Mouse (Mus musculus) bone marrow macrophage, adult 2 months (primary cell): ENCODE measurements around the gene Spata6. TPM values are rescaled to one million over a fixed set of nuclear protein-coding genes. Genes with fewer than 3 reads are reported as not detected.

Experiments
- H3K27ac ChIP-seq: 2 replicates; pipeline ENCODE4 v1.5.1; 2012; ENCODE audit warnings: low read depth, low read length; ENCODE audit not compliant: insufficient read depth
- H3K4me1 ChIP-seq: 2 replicates; pipeline ENCODE4 v1.6.1; 2012; ENCODE audit warnings: low read length; ENCODE audit not compliant: control insufficient read depth, insufficient read depth
- H3K4me3 ChIP-seq: 2 replicates; pipeline ENCODE4 v1.5.1; 2012; ENCODE audit warnings: mild to moderate bottlenecking, low read length, moderate library complexity; ENCODE audit not compliant: insufficient read depth
- CTCF ChIP-seq: IDR thresholded peaks from 2 replicates; pipeline ENCODE4 v1.5.1; 2012; ENCODE audit warnings: low read depth, mild to moderate bottlenecking, low read length, moderate library complexity
- POLR2A ChIP-seq: IDR thresholded peaks from 2 replicates; pipeline ENCODE4 v1.6.1; 2012; ENCODE audit warnings: mild to moderate bottlenecking, low read depth, low read length, borderline replicate concordance
- polyA plus RNA-seq: library from polyadenylated mRNA; stranded (reverse); fragments of >200 nt; gene quantifications from 2 replicates; pipeline ENCODE4 v1.2.4, GENCODE M21; 2012; ENCODE audit not compliant: missing spikeins, insufficient read depth, insufficient read length

Spata6 gene
- polyA plus RNA-seq, 1 experiment: 46.9 TPM

- TF ChIP-seq POLR2A: no peak
- TF ChIP-seq CTCF: no peak
- Histone ChIP-seq H3K27ac (no peak overlapping the region), H3K4me1 (no peaks in the 10 kb centered on the region), H3K4me3 (no peak overlapping the region)
Observed at GRCm38 (mm10) chr4:111691057-111691543, 28.7 kb upstream of the Spata6 start.

GRCm38 (mm10) chr4:111701381-111701780, 18.4 kb upstream of the Spata6 start:
- TF ChIP-seq CTCF (no peak), POLR2A (no peak)
- no peak overlapping the region for H3K4me3 ChIP-seq
- no peak overlapping the region for H3K27ac ChIP-seq
- no peaks in the 10 kb centered on the region for H3K4me1 ChIP-seq

- Histone ChIP-seq H3K4me1 (no peaks in the 10 kb centered on the region), H3K27ac (no peak overlapping the region), H3K4me3 (no peak overlapping the region)
- TF ChIP-seq POLR2A (no peak), CTCF (no peak)
Observed at GRCm38 (mm10) chr4:111704126-111704525, 15.7 kb upstream of the Spata6 start.

GRCm38 (mm10) chr4:111704975-111705374, 14.8 kb upstream of the Spata6 start:
- Histone ChIP-seq H3K4me3 (no peak overlapping the region), H3K27ac (no peak overlapping the region), H3K4me1 (no peaks in the 10 kb centered on the region)
- TF ChIP-seq POLR2A: no peak
- no peak for TF ChIP-seq CTCF

- Histone ChIP-seq H3K4me1 (peaks cover 2% of the 10 kb centered on the region), H3K27ac (peak overlapping the region; percentile 55), H3K4me3 (peak overlapping the region; percentile 37)
- TF ChIP-seq CTCF (no peak), POLR2A (no peak)
Observed at GRCm38 (mm10) chr4:111719296-111719695, 488 bp upstream of the Spata6 start.

GRCm38 (mm10) chr4:111720662-111721003, 849 bp downstream of the Spata6 start:
- Histone ChIP-seq H3K4me3 (peak overlapping the region; percentile 92), H3K4me1 (peaks cover 2% of the 10 kb centered on the region), H3K27ac (peak overlapping the region; percentile 88)
- TF ChIP-seq CTCF: no peak
- no peak for TF ChIP-seq POLR2A

GRCm38 (mm10) chr4:111721121-111721840, 1.5 kb downstream of the Spata6 start:
- TF ChIP-seq CTCF: 0 out of 2 replicates have a peak, but pooled peaks have one; percentile 23
- no peak for TF ChIP-seq POLR2A
- Histone ChIP-seq H3K4me1 (peaks cover 2% of the 10 kb centered on the region), H3K4me3 (peak overlapping the region; percentile 92), H3K27ac (peak overlapping the region; percentile 88)

GRCm38 (mm10) chr4:111737551-111737950, 17.8 kb downstream of the Spata6 start:
- H3K4me1 ChIP-seq: peaks cover 2% of the 10 kb centered on the region; the same call in 1 of the 2 replicates
- no peak overlapping the region for H3K27ac ChIP-seq
- no peak for TF ChIP-seq POLR2A
- TF ChIP-seq CTCF: no peak
- no peak overlapping the region for H3K4me3 ChIP-seq

GRCm38 (mm10) chr4:111780533-111780932, 60.7 kb downstream of the Spata6 start:
- TF ChIP-seq CTCF (no peak), POLR2A (no peak)
- Histone ChIP-seq H3K4me3 (no peak overlapping the region), H3K4me1 (no peaks in the 10 kb centered on the region), H3K27ac (no peak overlapping the region)

GRCm38 (mm10) chr4:111799892-111800291, 80.1 kb downstream of the Spata6 start:
- Histone ChIP-seq H3K27ac (no peak overlapping the region), H3K4me1 (no peaks in the 10 kb centered on the region), H3K4me3 (no peak overlapping the region)
- TF ChIP-seq POLR2A (no peak), CTCF (no peak)
